Mouse (Mus musculus): ENCODE results near the gene Hrasls. TPM values are rescaled to one million over a fixed set of nuclear protein-coding genes. Genes with fewer than 3 reads are reported as not detected.

Hrasls gene
- polyA plus RNA-seq, 1 experiment from 2014 or later = 7.9 TPM

DNA sequence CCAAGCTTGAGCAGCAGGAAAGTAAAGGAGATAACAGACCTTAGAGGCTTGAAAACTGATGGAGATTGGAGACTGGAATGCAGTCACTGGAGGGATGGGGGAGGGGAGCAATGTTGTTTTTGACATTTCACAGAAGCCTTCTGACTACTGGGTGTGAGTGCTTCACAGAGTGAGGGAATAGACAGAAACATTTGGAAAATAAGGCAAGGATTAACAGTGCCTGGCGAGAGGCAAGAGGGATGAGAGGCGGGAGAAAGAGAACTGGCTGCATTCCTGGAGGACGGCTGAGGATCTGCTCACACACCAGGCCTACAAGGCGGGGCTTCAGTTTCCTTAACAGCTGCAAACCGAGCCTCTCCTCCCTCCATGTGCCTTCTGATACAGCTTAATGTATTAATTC, 11.0 kb upstream of the Hrasls start:
- Histone ChIP-seq H3K4me2 (ENCODE audit: low read length) (no peak overlapping the region), H3K27ac (ENCODE audit: low read depth, low read length) (no peak overlapping the region), H3K27me3 (replicated peaks; ENCODE audit: control insufficient read depth, insufficient read depth, low read length) (no peaks in the 10 kb centered on the region), H3K36me3 (ENCODE audit: control insufficient read depth, insufficient read depth, low read length) (no peaks in the 10 kb centered on the region), H3K4me3 (ENCODE audit: low read length) (no peak overlapping the region), H3K9ac (ENCODE audit: low read depth, low read length) (no peak overlapping the region), H3K4me1 (ENCODE audit: control insufficient read depth, insufficient read depth, low read depth, low read length) (peaks cover 4% of the 10 kb centered on the region), H3K9me3 (ENCODE audit: control insufficient read depth, low read length) (no peaks in the 10 kb centered on the region)
- 24% methylated on average over 5 of the region's 5 CpGs for WGBS
- ATAC-seq = peak; percentile 63; the same call in 1 of the 2 replicates

DNA sequence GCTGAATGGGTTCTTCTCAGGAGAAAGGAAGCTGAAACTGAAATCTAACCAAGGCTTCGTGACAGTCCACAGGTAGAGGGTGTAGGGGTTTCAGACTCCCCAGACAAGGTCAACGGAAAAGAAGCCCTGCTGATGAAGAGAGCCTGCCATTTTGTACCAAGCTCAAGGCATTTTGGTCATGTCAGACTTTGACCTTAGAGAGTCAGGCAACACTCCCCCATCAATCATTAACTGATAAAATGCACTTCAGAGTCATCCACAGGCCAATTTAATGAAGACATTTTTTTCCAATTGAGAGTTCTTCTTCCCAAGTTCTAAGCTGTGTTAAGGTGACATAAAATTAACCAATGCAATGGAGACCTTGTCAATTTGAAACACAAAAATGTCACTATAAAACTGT, 8.3 kb upstream of the Hrasls start:
- Histone ChIP-seq H3K36me3 (ENCODE audit: control insufficient read depth, insufficient read depth, low read length) (no peaks in the 10 kb centered on the region), H3K4me1 (ENCODE audit: control insufficient read depth, insufficient read depth, low read depth, low read length) (peaks cover 8% of the 10 kb centered on the region), H3K4me2 (ENCODE audit: low read length) (no peak overlapping the region), H3K9ac (ENCODE audit: low read depth, low read length) (no peak overlapping the region), H3K27me3 (replicated peaks; ENCODE audit: control insufficient read depth, insufficient read depth, low read length) (no peaks in the 10 kb centered on the region), H3K27ac (ENCODE audit: low read depth, low read length) (no peak overlapping the region), H3K9me3 (ENCODE audit: control insufficient read depth, low read length) (no peaks in the 10 kb centered on the region), H3K4me3 (ENCODE audit: low read length) (no peak overlapping the region)
- no peak for ATAC-seq
- WGBS = 83% methylated on average over 2 of the region's 2 CpGs

DNA sequence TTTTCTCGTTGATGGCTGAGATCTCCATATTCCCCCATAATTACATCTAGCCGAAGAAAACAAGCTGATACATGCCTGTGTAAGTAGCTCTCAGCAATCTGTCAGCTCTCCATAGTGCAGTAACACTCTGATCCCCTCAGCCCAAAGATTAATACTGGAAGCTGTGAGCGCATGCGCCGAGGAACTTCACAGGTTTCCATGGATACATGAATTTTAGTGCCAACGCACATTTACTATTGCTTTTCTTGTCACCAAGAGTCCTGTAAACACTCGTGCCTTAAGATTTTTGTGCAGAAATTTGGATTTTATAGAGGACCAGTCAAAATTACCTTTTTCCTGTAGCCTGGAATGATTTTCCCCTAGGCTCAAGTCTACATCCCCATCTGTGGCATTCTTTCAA, 4.6 kb upstream of the Hrasls start:
- Histone ChIP-seq H3K4me1 (ENCODE audit: control insufficient read depth, insufficient read depth, low read depth, low read length) (peaks cover 11% of the 10 kb centered on the region), H3K9me3 (ENCODE audit: control insufficient read depth, low read length) (no peaks in the 10 kb centered on the region), H3K4me2 (ENCODE audit: low read length) (no peak overlapping the region; the same call in 1 of the 2 replicates), H3K36me3 (ENCODE audit: control insufficient read depth, insufficient read depth, low read length) (no peaks in the 10 kb centered on the region), H3K4me3 (ENCODE audit: low read length) (no peak overlapping the region), H3K9ac (ENCODE audit: low read depth, low read length) (no peak overlapping the region), H3K27ac (ENCODE audit: low read depth, low read length) (peak overlapping the region; percentile 17; the same call in 1 of the 2 replicates), H3K27me3 (replicated peaks; ENCODE audit: control insufficient read depth, insufficient read depth, low read length) (no peaks in the 10 kb centered on the region)
- ATAC-seq = peak; percentile 70
- 48% methylated on average over 7 of the region's 7 CpGs for WGBS

DNA sequence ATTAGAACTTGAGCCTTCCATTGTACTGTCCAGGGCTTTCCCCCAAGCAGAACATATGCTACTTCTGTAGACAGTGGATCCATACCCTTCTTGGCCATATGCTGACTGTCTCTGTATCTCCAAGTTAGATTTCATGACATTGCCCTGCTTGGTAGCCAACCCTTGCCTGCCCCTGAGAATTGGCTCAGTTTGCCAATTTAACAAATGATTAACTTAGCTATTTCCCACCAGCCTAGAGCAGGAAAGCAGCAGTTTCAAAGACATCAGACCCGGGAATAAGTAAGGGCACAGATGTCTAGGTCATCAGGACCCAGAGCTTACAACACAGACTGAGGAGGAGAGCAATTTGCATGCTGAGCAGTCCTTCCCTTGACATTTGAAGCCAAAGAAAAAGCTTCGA, 3.9 kb upstream of the Hrasls start:
- 31% methylated on average over 2 of the region's 2 CpGs for WGBS
- ATAC-seq = no peak

DNA sequence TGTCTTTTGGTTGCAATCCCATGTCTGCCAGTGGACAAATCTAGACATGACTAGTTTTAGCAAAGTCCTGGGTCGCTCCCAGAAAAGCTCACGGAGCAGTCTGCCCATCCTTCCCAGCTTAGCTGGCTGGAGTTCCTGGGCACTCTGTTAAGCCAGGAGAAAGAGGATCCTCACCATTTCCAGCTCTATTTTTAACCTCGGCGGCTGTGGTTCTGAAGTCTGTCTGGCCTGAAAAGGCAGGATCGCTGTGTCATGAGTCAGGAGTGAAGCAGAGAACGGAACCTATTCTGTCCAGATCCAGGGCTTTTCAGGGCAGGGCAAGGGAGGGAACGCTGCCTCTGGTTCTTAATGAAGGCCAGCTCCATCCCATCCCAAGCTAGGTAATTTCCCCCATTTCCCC, 654 bp upstream of the Hrasls start:
- no peak for ATAC-seq
- H3K4me2 ChIP-seq (ENCODE audit: low read length) = no peak overlapping the region
- H3K9ac ChIP-seq (ENCODE audit: low read depth, low read length) = no peak overlapping the region
- no peaks in the 10 kb centered on the region for H3K9me3 ChIP-seq (ENCODE audit: control insufficient read depth, low read length)
- H3K4me3 ChIP-seq (ENCODE audit: low read length) = no peak overlapping the region
- peaks cover 20% of the 10 kb centered on the region for H3K4me1 ChIP-seq (ENCODE audit: control insufficient read depth, insufficient read depth, low read depth, low read length)
- no peaks in the 10 kb centered on the region for H3K27me3 ChIP-seq (replicated peaks; ENCODE audit: control insufficient read depth, insufficient read depth, low read length)
- 78% methylated on average over 7 of the region's 7 CpGs for WGBS
- H3K27ac ChIP-seq (ENCODE audit: low read depth, low read length) = no peak overlapping the region
- no peaks in the 10 kb centered on the region for H3K36me3 ChIP-seq (ENCODE audit: control insufficient read depth, insufficient read depth, low read length)

More for the DNA sequence above, 3.9 kb upstream of the Hrasls start:
- Histone ChIP-seq H3K9ac (ENCODE audit: low read depth, low read length) (no peak overlapping the region), H3K27me3 (replicated peaks; ENCODE audit: control insufficient read depth, insufficient read depth, low read length) (no peaks in the 10 kb centered on the region), H3K4me3 (ENCODE audit: low read length) (no peak overlapping the region), H3K27ac (ENCODE audit: low read depth, low read length) (no peak overlapping the region), H3K9me3 (ENCODE audit: control insufficient read depth, low read length) (no peaks in the 10 kb centered on the region), H3K4me1 (ENCODE audit: control insufficient read depth, insufficient read depth, low read depth, low read length) (peaks cover 18% of the 10 kb centered on the region), H3K36me3 (ENCODE audit: control insufficient read depth, insufficient read depth, low read length) (no peaks in the 10 kb centered on the region), H3K4me2 (ENCODE audit: low read length) (no peak overlapping the region)

DNA sequence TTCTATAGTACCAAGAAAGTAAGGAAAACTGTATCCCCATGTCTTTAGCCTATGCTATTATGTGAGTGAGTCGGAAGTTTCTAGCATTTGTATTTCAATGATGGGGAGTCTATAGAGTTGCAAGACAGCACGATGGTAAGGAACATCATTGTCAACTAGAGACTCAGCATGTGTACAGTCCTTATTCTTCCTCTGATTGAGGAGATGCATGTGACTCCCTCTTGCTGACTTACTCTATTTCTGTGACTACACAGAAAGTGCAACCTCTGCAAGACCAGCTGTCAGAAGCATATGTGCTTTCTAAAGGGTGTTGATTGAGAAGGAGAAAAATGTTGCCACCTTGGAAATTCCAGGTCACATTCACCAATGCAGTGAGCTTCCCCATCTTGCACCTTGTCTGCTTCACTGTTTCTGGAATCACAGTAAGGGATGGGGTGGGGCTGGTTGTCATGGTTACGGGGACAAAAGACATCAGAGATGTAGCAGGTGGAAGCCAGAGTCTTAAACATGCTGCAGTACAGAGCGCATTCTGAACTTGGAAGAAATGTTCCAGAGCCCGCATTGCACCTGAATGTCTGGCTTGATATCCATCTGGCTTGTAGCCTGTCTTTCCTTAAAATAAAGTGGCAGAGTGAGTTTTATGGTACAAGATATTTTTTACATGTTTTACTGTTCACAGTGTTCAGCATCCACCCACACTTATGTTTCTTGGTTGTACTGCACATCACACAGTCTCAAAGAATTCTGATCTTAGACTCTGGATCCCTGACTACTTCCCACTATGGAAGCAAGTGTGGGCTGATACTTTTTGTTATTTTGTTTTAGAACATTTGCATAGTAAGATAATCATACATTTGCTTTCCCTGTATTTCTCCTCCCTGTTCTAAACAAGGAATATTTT, 7.2 kb downstream of the Hrasls start:
- Histone ChIP-seq H3K4me1 (ENCODE audit: control insufficient read depth, insufficient read depth, low read depth, low read length) (peaks cover 5% of the 10 kb centered on the region; the same call in 1 of the 2 replicates), H3K36me3 (ENCODE audit: control insufficient read depth, insufficient read depth, low read length) (no peaks in the 10 kb centered on the region), H3K4me3 (ENCODE audit: low read length) (no peak overlapping the region), H3K27ac (ENCODE audit: low read depth, low read length) (no peak overlapping the region), H3K27me3 (replicated peaks; ENCODE audit: control insufficient read depth, insufficient read depth, low read length) (no peaks in the 10 kb centered on the region), H3K9ac (ENCODE audit: low read depth, low read length) (no peak overlapping the region), H3K9me3 (ENCODE audit: control insufficient read depth, low read length) (no peaks in the 10 kb centered on the region), H3K4me2 (ENCODE audit: low read length) (no peak overlapping the region)
- peak; percentile 83 for ATAC-seq
- 65% methylated on average over 5 of the region's 5 CpGs for WGBS

DNA sequence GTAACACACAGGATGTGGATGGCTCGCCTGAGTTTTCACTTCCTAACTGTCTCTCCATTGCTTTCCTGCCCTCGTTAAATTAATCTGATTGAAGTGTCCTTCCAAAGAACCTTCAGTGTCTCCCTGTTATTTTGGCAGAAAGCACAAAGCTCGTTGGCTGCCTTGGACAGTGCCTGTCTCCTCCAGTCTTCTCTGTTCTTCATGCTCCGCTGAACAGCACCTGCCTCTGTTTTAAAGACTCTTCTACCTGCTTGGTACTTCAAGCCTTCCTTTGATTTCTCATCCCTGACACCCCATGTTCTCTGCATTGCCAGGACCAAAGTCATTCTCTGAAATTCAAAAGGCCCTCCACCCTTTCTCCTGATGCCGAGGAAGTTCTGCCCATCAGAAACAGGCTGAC, 26.5 kb downstream of the Hrasls start:
- no peak for ATAC-seq
- Histone ChIP-seq H3K9me3 (ENCODE audit: control insufficient read depth, low read length) (no peaks in the 10 kb centered on the region), H3K36me3 (ENCODE audit: control insufficient read depth, insufficient read depth, low read length) (no peaks in the 10 kb centered on the region), H3K4me3 (ENCODE audit: low read length) (no peak overlapping the region), H3K27me3 (replicated peaks; ENCODE audit: control insufficient read depth, insufficient read depth, low read length) (no peaks in the 10 kb centered on the region), H3K27ac (ENCODE audit: low read depth, low read length) (no peak overlapping the region), H3K4me1 (ENCODE audit: control insufficient read depth, insufficient read depth, low read depth, low read length) (no peaks in the 10 kb centered on the region), H3K9ac (ENCODE audit: low read depth, low read length) (no peak overlapping the region), H3K4me2 (ENCODE audit: low read length) (no peak overlapping the region)
- 83% methylated on average over 5 of the region's 5 CpGs for WGBS

DNA sequence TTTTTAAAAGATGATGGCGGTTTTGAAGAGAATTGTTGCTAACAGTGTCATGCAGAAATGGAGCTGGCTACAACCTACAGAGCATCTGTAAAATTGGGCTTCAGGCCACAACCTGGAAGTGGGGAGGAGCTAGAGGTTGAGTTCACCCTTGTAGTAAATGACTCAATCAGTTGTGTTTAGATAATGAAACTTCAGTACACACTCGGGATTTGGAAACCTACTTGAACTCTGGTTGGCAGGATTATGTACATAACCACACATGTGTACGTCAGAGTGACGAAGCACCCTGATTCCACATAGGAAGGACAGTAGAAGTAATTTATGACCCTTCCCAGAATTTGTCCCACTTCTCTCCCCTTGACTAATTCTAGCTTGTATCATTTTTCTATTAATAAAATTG, 44.8 kb downstream of the Hrasls start:
- Histone ChIP-seq H3K9ac (ENCODE audit: low read depth, low read length) (no peak overlapping the region), H3K4me3 (ENCODE audit: low read length) (no peak overlapping the region), H3K27me3 (replicated peaks; ENCODE audit: control insufficient read depth, insufficient read depth, low read length) (no peaks in the 10 kb centered on the region), H3K27ac (ENCODE audit: low read depth, low read length) (no peak overlapping the region), H3K4me1 (ENCODE audit: control insufficient read depth, insufficient read depth, low read depth, low read length) (no peaks in the 10 kb centered on the region), H3K36me3 (ENCODE audit: control insufficient read depth, insufficient read depth, low read length) (no peaks in the 10 kb centered on the region), H3K4me2 (ENCODE audit: low read length) (no peak overlapping the region), H3K9me3 (ENCODE audit: control insufficient read depth, low read length) (no peaks in the 10 kb centered on the region)
- 91% methylated on average over 4 of the region's 4 CpGs for WGBS
- ATAC-seq = no peak
